Mouse (Mus musculus) lung, postnatal 36 days (tissue): Measurements from ENCODE around the gene Map1lc3b.

ENCODE experiments used
- DNase-seq: peaks from one replicate; pipeline ENCODE4 v3.0.0; 2022; ENCODE audit warnings: mixed read lengths

The Map1lc3b gene

DNA sequence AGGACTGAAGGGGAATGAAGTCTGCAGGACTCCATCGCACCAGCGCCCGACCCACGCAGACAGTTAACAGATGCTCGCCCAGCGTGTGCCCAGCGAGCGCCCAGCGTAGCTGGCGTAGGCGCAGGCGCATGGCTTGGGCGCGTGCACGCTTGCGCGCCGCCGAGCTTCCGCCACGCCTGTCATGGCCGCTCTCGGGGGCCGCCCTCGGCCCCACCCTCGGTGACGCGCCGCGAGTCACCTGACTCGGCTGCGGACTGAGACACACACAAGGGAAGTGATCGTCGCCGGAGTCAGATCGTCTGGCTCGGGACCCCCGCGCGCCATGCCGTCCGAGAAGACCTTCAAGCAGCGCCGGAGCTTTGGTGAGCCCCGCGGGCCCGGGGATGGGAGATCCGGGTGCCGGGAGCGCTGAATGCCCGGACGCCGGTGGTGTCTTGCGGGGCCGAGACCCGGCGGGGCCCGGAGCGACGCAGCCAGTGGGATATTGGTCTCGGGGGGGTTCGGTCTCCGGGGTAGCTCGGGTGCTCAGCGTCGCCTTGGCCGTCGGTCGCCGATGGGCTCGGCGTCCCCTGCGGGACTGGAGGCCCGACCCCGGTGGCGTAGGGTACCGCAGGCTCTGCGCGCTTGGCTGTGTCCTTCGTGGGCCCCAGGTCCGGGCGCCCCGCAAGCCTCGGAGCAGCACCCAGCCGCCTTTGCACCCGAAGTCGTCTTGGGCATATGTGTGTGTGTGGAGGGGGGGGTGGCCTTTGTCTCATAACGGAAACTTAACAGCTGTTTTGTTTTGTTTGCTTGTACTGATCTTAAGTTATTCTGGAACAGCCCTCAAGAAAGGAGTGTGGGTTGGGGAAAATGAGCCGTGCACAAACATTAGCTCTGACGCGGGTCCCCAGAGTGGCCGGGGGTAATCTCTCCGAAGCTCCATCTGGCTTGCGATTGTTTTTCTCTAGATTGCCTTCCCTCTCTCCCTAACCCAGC is at the start of gene Map1lc3b:
TSS of gene Map1lc3b (plus strand) at position 159 of the 975 bp plus-strand sequence.
- peak; percentile 95 for DNase-seq

DNA sequence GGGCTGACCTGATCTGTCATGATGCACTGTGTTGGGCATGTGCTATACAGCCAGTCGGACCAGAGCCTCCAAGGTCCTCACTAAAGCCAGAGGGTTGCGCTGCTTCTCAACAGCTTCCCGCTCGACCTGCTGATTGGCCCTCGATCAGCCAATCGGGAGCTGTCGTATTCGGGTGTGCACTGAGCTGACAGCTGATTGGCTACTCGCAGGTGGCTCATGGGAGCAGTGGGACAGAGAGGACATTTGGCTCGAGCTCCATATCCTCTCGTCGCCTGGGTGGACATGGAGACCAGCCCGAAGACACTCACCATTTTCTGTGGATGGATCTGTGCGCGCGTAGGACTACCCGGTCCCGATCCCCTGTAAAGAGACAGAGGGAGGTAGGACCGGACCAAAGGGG is 48.3 kb upstream of the Map1lc3b start:
- no peak for DNase-seq

DNA sequence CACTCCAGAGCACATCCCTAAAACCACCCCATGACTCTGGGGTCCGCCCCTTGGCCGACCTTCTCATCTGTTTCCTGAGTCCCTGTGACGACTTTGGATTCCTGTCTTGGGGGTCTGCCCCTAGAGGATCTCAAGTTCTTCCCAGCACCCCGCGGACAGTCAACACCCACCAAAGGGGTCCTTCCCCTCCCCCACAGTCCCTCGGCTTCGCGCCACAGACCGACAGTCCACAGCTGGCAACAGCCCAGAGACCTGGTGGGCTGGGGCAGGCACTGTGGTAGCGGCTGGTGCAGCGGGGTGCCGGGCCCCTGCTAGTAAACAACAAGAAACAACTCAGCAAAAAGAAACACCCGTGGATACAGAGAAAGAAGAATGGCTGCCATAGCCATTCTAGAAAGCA is 47.3 kb upstream of the Map1lc3b start:
- DNase-seq: no peak

DNA sequence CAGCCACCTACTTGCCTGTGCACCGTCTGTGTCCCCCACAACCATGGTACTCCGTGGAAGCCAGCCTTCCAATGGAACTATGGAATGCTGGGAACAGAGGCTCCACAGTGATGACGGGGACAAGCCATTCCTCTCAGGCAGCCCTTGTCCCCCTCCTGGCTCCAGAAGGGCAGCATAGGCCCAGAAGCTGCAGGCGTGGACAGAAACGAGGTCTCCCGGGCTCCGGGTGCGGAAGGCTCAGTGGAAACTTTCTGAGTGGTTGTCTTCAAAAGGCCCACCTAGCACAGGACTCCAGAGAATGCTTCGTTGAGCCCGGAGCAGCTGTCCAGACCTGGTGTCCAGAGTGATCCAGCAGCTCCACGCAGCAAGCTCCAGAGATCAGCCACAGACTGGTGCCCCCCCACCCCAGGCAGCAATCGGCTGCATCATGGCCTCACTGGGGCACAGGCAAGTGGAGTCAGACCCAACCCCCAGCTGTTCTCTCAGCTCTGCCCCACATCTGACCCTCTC is 45.8 kb upstream of the Map1lc3b start, which contains the start of gene 1700018B08Rik:
TSS of gene 1700018B08Rik (minus strand) at position 45 of the 510 bp plus-strand sequence.
- DNase-seq: no peak

DNA sequence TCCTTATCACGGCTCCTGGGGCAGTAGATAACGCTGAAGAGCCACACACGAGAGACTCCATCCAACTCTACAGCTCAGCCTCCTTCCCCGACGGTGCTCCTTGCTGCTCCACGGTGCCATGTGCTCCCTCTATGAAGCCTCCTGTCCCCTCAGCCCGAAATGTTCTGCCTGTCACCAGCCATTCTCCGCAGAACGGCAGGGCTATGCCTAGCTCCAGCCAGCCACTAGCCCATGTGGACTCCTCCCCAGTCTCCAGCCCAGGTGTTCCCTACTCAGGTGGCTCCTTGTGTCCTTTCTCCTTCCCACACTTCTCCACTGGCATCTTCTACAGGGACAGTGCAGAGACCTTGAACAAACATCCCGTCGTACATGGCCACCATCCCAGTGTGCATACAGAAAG is 45.2 kb upstream of the Map1lc3b start:
- no peak for DNase-seq

DNA sequence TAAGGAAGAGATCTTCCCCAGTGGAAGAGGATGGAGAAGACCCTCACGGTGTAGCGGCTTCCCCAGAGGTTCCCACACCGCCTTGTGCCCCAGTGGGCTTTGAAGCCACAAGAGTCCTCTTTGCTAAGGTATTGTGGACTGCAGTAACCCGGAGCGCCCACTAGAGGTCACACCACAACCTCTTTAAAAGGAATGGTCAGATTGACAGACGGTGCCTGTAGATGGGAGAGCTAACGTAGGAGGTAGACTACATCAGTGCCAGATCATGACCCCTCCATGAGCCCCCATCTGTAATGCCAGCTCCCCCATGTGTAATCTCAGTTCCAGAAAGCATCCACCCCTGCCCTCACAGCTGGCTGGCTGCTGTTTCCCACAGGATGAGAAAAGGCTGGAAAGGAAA is 43.0 kb upstream of the Map1lc3b start:
- peak; percentile 91 for DNase-seq

DNA sequence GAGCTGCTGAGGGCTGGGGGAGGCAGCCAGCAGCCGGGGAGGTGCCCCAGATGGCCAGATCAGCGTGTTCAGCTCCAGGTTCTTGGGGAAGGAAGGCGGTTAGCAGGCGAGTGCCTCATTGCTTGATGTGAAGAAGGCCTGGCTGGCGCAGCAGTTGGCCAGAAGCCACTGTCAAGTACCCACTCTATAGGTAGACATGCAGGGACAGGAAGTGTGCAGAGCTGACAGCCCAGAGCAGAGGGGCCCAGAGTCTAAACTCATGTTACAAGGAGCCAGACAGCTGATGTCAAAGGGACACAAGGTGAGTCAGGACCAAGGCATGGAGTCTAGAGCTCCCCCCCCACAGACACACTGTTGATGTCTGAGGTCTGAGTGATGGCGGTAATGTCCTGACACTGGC is 40.1 kb upstream of the Map1lc3b start:
- peak; percentile 50 for DNase-seq

DNA sequence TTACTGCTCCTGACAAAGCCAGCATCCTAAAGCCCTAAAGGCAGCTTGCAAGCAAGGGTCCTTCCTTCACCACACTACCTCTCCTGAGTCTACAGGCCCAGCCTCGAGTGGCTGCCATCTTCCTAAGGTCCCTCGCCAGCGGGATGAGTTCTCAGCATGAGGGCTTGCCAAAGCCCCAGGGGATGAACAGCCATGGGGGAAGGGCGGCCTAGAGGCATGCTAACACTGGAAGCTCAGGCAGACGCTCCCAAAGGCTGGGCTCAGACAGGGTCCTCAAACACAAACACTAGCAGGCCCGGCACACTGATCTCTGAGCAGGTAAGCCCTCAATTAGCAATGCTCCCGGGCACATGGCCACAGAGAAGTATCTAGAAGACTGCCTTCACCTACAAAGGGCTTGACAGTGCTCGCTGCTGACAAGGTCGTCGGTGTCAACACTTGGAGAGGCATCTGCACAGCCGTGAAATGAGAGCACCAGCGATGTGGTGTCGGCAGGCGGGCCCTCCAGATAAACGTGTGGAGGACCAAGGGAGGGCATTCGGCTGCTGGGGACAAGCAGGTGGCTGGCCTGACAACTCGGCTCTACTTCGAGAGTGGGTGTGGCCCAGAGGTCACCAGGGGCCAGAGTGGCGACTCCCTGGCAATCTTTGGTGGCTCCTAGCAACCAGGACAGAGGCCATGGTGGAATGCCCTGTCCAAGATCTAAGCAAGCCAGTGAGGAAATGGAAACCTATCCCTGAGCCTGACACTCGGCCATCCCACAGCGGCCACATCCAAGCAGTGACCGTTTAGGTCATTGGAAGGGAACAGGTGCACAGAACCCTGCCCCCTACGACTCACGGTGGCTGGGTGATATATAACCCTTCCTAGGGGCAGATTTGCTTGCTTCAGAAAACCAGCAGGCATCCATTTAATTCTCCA is 38.8 kb upstream of the Map1lc3b start:
- DNase-seq: no peak

DNA sequence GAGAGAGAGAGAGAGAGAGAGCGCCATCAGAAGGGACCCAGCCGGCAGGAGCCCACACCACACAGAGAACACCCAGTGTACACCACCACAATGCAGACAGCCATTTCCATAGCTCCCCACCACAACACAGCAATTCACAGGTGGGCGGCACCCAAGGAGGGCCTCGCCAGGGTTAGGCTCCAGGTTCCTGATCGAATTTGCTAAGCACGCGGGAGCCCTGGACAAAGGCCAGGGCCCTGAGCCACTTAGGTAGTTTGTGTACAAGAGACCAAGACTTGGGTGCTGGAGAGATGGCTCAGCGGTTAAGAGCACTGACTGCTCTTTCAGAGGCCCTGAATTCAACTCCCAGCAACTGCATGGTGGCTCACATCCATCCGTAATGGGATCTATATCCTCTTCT is 37.7 kb upstream of the Map1lc3b start:
- DNase-seq: peak; percentile 44

DNA sequence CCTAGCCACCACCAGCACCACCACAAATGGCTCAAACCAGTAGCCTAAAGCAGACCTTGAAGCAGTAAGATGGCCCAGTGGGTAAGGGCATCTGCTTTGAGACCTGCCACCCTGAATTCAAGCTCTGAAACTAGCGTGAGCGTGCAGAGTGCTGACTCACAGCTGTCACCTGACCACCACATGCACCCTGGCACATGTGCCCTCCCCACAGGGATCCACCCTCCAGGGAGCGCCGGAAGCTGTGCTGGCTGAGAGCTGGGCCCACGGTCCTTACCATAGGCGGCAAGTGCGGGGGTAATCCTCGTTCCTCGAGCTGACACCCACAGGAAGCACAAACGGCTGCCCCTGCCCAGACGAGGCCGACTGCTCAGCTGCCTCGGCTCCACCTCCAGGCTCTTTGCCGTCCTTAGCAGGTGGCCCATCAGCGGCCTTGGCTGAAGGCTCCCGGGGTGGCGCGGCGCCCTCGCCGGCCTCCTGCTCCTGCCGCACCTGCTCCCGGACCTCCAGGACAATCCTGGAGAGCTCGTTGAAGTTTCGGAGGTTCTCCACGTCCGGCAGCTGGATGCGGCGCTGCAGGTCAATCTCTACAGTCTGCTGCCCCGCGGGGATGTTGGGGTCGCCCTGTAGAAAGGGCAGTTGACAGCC is 36.2 kb upstream of the Map1lc3b start:
- DNase-seq: no peak

DNA sequence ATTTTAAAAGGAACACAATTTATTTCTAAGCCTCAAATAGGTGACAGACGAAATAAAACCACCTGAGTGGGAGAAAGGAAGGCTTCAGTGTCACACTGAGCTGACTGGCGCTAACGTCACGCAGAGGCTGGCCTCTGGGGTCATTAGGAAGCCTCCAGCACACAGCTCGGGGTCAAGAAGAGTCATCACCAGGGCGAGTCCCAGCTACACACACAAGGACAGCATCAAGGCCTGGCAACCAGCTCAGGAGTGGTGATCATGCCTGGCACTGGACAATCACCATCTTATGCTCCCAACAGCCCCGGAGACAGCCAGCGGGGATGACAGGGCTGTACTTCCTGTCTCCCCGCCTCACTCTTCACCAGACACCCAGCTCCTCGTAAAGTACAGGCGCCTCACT is 32.4 kb upstream of the Map1lc3b start:
- DNase-seq: no peak

DNA sequence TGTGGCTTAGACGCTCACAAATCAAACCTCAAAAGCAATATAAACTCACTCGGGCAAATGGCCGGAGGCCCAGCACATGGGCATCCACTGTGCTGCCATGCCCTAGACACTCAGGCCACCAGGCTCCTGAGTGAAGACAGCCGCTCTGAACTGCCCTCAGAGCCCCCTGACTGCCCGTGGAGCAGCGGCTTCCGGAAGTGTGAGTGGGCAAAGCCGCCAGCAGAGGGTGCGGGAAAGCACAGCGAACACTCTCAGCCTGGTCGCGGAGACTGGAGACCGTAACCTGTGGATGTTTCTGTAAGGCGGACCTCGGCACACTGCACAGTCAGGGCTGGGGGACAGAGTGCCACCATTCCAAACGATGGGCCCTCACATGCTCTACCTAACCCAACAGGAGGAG is 31.6 kb upstream of the Map1lc3b start:
- DNase-seq: no peak

DNA sequence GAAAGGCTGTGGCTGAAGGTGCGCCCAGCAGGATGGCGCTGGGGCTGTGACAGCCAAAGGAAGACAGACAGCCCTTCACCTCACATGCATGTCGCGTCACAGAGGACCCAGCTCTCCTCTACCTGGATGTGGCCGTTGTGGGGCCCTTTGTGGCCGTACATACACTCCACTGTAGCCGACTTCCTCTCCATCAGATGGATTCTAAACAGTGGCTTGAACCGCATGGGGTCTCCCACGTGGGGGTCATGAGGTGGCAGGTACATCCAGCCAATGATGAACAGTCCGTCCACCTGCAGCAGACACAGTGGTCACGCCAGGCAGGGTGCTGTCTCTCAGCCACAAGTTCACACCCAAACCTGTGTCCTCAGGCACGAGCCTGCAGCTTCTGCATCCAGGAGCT is 30.4 kb upstream of the Map1lc3b start:
- no peak for DNase-seq

DNA sequence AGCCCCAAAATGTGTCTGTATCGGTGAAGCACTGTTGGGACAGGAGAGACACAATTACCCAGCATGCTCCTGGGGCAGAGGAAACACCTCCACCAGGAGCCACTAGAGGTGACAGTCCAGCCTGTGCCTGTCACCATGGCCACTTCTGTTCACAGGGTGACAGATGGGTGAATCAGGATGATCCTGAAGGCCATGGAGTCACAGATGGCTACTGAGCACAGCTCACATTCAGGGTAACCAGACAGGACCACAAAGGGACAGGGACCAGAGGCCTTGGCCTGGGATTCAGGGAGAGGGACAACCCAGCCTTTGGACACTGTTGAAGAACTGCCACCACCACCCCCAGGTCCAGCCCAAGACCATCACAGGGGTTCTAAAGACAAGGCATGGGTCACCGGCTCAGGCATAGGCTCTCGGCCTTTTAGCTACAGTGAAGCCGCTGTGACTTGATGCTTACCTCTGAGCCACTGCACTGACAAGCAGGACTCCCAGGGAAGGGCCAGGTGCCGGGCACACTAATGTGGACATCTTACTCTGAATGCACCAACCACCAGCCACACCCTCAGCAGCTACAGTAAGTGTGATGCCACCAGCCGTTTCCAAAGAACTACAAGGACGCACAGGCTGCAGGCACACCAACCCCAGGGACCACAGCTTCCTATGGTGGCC is 29.6 kb upstream of the Map1lc3b start:
- DNase-seq: no peak

DNA sequence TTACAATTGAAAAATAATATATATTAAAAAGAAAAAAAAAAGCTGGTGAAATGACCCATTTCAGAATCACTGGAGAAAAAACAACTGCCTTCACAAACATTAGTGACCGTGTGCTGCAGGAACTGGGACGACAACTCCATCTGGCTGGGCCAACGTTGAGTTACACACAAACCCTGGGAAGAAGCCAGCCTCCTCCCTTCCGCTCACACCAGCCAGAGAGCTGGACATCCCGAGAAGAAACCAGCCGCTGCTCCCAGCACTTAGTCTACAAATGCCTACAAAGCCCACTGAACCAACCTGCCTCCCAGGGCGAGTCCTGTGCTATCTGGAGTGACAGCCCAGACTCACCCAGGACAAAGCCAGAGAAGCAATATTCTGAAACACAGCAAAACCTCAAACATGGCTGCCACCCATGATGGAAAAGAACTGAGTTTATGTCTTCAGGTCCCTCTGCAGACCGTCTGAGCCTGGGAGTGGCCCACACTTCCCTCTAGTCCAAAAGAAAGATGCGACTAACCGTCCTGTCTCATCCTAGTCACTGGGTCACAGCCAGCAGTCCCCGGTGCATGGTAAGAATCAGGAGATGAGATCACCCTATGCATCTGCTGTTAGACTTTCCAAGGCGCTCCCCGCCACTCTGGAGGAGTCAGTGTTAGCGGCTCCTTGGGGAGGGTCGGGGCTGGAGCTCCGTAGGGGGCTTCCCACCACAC is 28.4 kb upstream of the Map1lc3b start:
- DNase-seq: peak; percentile 65

DNA sequence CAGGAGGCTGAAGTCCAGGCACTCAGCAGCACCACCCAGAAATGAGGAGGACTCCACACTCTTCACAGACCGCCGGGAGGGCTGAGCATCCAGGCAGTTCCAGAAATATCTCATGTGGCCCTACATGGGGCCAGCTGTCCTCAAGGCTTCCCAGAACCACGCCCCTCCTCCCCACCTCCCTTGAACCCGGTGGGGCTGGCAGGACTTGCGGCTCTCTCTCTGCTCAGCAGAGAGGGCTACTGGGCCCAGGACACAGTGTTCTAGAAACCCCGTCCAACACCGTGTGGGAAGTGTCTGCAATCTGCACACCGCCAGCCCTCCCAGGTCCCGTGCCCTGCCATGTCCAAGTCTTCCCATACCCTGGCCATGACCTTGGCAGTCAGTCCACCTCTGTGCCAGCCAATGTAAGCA is 27.2 kb upstream of the Map1lc3b start:
- peak; percentile 87 for DNase-seq

DNA sequence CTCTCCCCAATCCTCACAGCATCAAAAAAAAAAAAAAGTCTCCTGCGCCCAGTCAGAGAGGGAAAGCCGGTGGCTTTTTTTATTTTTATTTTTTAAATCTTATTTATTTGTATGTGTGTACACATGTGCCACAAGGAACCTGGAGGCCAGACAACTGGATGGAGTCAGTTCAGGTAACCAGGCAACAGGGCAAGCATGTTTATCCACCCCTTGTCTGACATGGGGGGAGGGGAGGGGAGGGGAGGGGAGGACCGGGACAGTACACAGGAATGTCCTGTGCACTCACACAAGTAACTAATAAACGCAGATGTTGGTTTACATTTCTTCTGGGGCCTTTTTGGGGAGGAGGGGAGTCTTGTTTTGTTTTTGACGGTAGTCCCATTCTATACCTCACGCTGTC is 26.5 kb upstream of the Map1lc3b start:
- DNase-seq: peak; percentile 15

DNA sequence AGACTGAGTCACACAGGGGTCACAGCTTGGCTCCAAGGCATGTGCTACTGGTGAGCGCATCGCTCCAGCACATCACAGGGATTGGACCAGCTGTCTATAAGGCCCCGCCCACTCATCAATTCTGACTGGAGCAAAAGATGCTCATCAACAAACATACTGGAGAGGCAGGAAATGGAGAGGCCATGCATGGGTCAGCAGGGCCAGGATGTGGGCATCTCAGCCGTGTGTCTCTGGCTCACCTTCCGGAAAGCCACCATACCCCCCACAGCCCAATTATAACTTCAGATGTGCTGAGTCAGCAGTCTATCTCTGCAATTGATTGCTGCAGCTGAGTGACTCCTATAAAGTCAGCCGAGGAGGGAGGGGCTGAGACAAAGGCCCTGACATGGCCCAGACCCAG is 21.8 kb upstream of the Map1lc3b start:
- DNase-seq: no peak

DNA sequence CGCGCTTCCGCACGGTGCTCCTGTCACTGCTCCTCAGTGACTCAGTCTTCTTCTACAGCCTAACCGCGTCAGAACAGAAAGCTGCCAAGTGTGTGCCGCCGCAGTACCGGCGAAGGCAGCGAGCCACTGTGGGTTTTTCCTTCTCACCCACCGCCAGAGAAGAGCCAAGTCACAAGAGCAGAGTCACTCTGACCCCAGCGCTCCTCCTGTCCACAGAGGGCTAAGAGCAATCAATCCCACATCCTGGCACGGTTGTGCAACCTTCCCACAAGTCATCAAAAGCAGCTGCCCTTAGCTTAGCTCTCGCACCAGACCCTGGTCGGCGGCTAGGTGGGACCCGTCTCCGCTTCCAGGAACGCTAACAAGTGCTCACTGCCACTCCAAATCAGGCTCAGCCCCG is 19.8 kb upstream of the Map1lc3b start:
- peak; percentile 84 for DNase-seq

DNA sequence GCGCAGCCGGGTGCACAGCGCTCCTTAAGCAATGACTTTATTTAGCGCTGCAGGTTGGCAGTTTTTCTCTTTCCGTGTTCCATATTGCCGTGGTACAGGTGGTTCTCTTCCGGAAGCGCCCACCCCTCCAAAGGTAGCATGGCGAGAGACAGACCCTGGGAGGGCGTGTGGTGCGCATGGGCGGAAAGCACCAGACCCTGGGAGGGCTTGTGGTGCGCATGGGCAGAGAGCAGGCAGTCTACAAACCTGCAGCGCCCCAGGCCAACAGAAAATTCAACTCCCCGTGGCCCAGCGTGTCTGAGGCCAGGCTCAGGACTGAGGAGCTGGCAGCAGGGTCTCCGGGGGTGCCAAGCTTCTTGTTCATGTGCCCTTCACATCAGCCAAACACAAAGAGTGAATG is 19.4 kb upstream of the Map1lc3b start:
- no peak for DNase-seq

DNA sequence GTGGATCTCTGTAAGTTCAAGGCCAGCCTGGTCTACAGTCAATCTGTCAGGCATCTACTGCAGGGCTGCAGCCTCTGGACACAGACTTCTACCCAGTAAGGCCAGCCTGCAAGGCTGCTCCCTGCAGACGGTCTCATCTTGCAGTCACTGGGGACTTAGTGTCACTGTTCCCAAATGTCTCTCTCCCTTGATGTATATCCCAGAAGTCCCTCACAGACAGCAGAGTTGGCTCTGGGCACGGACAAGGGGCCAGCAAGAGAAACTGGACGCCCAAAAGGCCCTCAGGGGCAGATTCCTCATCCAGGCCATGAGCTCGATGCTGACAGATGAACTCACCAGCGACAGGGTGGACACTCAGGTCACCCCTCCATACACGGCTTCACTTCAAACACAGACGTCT is 18.0 kb upstream of the Map1lc3b start:
- DNase-seq: no peak

DNA sequence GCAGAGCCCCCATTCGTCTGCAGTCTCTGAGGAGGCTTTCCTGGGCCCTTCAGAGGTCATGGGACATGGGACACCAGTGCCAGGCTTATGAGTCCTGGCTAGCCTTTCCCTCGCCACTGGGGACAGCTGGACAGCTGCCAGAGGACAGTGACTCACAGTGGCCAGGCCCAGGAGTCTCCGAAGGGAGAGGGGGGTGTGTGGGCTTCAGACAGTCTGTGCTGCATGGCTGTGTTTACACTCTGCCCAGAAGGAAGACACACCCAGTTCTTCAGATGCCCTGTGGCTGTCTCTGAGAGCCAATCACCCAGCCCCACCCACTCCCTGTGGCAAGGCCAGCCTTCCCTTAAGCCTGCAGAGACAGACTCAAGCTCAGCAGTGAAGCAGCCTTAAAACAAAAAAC is 16.9 kb upstream of the Map1lc3b start:
- peak; percentile 91 for DNase-seq
